Mouse (Mus musculus) urinary bladder, adult 2 months (tissue): ENCODE results near the gene Zfp951. TPM values are rescaled to one million over a fixed set of nuclear protein-coding genes. Genes with fewer than 3 reads are reported as not detected.
A peak's percentile ranks its signal among the peaks of the same experiment; 100 is the strongest.
"Not testable (repeated sequence)": the region's sequence is repeated elsewhere in the genome, so short reads cannot be mapped to it uniquely, and the experiment has no call there.

Source experiments
- DNase-seq: peaks from one replicate; pipeline ENCODE4 v3.0.0; 2022; ENCODE audit warnings: low spot score
- polyA plus RNA-seq: library from polyadenylated mRNA; depleted of rRNA; stranded (reverse); fragments of >200 nt; gene quantifications from 2 replicates; pipeline ENCODE4 v1.2.3, GENCODE M21; 2012; rRNA removed

Zfp951 gene
- 4.2 and 4.4 TPM in 2 replicates for polyA plus RNA-seq

DNA sequence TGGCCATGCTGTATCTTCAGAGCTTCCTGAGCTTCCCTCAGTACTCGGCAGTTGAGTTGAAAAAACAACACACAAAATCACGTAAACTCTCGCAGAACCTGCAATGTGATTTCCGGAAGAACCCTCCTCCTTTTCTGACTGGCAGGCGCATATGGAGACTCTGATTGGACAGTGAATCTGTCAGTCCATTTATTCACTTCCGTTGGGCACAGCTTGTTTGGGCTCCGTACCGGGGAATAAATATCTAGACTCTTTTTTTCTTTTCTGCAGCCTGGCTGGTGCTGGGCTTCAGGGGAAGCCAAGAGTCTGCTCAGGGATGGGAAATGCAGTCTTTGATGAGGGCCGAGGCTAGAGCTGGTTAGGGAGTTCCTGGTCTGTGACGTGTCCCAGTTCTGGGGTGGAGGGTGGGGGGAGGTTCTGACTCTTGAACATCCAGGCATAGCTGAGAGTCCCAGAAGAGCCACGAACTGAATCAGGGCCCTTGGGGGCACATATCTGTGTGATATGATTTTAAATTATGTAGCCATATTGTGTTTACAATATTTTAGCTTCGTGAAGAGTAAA, at the start of gene Zfp951:
Gene Zfp951 (minus strand): TSS at position 109 of the 564 bp plus-strand sequence.
- DNase-seq: peak; percentile 40

DNA sequence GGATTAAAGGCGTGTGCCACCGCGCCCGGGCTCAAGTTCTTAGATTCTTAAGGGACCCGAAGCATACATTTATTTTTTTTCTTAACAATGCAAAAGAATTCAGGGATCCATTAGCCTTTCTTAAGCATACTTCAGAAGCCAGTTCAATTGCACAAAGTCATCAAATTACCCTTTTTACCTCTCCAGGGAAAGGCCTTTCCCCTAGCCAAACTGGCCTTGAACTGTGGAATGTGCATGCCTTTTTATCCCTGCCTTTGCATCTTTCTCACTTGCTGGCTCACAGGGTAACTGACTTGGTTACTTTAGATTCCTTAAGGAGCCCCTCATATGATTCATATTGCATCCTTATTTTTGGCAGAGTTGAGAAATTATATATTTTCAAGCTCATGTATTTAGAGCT, 46.7 kb upstream of the Zfp951 start:
- DNase-seq: not testable (repeated sequence)

DNA sequence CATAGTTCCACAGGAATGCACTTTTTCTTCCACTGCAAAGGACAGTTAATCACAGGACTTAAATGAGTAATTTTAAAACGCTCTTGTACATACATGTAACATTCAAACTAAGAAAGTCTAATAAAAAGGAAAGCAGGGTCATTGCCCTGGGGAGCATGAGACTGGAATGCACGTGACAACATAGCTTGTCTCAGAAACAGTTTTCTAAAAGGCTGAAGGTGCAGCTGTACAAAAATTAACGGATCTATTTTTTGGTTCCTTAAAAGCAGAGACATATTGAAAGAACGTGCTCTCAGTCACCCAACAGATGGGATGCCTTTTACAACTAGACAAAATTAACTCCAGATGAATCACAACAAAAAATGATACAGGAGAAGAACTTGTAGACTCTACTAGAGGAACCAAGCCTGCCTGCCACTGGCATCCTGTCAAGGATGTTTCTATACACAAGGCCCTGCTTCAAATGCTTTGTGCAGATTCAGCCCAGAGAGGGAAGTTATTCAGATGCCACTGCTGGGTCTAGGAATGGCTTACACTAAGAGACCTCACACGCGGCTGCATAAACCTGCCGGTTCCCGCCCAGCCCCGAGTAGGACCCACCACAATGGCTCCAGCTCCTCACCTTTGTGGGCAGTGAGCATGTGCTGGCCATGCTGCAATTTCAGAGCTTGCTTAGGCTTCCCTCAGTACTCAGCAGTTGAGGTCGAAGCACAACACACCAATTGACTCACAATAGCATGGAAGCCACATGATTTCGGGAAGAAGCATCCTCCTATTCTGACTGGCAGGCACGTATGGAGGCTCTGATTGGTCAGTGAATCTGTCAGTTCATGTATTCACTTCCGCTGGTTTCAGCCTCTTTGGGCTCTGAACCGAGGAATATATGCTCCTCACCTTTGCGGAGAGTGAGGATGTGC, 567 bp downstream of the Zfp951 start:
- not testable (repeated sequence) for DNase-seq

DNA sequence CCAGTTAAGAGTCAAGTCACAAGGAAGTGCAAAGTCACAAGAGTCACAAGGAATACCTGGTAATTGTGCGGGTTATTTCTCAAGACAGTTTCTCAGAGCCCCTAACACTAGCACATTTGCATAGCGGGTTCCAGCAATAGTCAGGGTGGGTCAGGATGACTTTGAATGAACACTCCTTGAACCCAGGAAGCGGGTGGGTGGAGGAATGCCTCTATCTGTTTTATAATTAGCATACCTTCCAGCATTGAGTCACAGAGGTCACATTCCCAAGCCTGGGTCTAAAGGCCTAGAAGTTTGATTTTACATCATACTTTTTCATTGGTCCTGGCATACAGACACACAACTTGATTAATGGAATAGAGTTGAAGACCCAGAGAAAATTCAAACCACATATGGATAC, 5.3 kb downstream of the Zfp951 start:
- DNase-seq: not testable (repeated sequence)

DNA sequence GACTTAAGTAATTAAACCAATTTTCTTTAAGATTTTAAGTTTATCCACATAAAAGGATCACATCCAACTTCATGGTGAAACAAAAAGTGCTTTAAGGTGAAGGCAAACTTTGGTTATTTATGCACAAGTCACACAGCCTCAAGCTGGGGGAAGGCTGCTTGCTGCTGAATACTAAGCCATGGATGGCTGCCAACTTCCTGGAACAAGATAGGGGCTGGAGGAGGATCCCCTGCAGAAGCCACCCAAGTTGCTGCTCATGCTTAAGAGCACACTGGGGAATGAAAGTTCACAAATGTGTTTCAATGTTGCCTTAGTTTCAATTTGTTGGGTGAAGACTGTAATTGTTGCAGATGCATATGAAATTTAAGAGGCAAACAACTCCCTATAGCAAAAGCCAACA, 26.5 kb downstream of the Zfp951 start:
- DNase-seq: no peak

DNA sequence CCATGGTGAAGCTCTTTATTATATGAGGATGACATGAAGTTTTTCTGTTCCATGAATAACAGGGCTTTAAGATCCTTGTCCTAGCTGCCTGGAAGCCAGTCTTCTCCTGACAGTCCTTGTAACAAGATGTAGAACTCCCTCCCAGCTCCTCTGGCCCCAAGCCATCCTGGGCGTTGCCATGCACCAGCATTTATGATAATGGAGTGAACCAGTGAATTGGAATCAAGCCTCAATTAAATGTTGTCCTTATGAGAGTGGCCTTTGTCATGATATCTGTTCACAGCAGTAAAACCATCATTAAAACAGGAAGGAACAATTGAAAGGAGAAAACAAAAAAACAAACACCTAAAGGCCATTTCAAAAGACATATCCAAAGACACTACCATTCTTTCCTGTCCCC, 30.3 kb downstream of the Zfp951 start:
- no peak for DNase-seq

DNA sequence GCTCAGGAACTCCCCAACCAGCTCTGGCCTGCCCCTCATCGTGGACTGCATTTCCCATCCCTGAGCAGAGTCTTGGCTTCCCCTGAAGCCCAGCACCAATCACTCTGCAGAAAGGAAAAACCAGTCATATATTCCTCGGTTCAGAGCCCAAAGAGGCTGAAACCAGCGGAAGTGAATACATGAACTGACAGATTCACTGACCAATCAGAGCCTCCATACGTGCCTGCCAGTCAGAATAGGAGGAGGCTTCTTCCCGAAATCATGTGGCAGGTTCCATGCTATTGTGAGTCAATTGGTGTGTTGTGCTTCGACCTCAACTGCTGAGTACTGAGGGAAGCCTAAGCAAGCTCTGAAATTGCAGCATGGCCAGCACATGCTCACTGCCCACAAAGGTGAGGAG, 89.7 kb downstream of the Zfp951 start:
- not testable (repeated sequence) for DNase-seq

Other genes with a start within 250 kb of the Zfp951 start
- 1.8 and 2.1 TPM in 2 replicates for gene Abcg3, start 122.6 kb upstream of the Zfp951 start, polyA plus RNA-seq